Mouse (Mus musculus): ENCODE measurements around the gene Fgfr2. TPM values are rescaled to one million over a fixed set of nuclear protein-coding genes. Genes with fewer than 3 reads are reported as not detected.
A peak's percentile ranks its signal among the peaks of the same experiment; 100 is the strongest.

The Fgfr2 gene
- total RNA-seq, 1 experiment = 37.5 TPM

DNA sequence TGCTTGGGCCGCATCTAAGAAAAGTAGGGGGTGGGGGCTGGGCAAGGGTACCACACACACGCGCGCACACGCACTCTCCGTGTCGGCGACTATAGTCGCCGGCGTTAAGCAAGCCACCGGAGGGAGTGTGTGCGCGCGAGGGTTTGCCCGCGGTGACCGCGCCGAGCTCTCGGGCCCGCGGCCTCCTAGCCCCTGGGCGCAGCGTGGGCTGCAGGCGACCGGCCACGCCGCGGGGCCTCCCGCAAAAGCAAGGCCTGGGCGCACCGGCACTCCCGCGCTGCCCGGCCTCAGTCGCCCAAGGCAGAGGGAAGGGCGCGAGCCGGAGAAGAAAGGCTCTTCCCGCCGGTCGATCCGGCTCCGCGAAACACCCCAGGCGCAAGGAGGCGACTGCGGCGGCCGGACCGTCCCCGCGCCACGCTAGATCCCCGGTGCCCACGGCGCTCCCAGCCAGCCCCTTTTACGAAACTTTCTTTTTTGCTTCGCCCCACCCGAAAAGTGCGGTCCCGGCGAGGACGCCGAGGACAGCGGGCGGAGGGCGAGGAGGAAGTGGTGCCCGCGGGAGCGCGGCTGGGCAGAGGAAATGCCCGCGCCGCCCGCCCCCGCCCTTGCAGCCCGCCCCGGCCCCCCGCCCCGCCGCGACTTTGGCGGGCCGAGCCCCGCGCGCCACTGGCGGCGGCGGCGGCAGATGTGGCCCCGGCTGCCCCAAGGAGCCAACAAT lies 1.3 kb downstream of the Fgfr2 start:
- DNase-seq (ENCODE audit: low read depth, low spot score) = no peak
- no peaks in the 10 kb centered on the region for H3K9me3 ChIP-seq (ENCODE audit: control insufficient read depth, insufficient read depth, low read depth, low read length)
- TF ChIP-seq ZNF384 (IDR thresholded peaks at IDR 0.05; ENCODE audit: low read depth, low read length) = no peak
- in situ Hi-C loops (cut with MboI; ENCODE audit: low sequenced_read_pairs in 2 of 2, unreplicated experiment in 2 of 2) = no loop called here
- H3K9ac ChIP-seq (ENCODE audit: insufficient read depth, low read depth, low read length, poor library complexity, severe bottlenecking) = peak overlapping the region; percentile 98
- peak overlapping the region; percentile 98 for H3K27ac ChIP-seq (ENCODE audit: insufficient read depth, low read depth, low read length, poor library complexity, severe bottlenecking)
- peak overlapping the region; percentile 95 to 99 for H3K4me3 ChIP-seq (ENCODE audit: insufficient read depth in 1 of 2, low read depth in 1 of 2, low read length in 2 of 2, poor library complexity in 1 of 2, severe bottlenecking in 1 of 2)
- peaks cover 9 to 17% of the 10 kb centered on the region in 2 experiments for H3K4me1 ChIP-seq (ENCODE audit: control insufficient read depth in 2 of 2, insufficient read depth in 2 of 2, low read length in 2 of 2, poor library complexity in 1 of 2)
- H3K36me3 ChIP-seq (ENCODE audit: control insufficient read depth, insufficient read depth, low read length, poor library complexity, severe bottlenecking) = peaks cover 3% of the 10 kb centered on the region; the same call in 1 of the 2 replicates

- DNase-seq (ENCODE audit: low read depth, low spot score) = no peak
- Histone ChIP-seq H3K36me3 (ENCODE audit: control insufficient read depth, insufficient read depth, low read length, poor library complexity, severe bottlenecking) (peaks cover 3% of the 10 kb centered on the region; the same call in 1 of the 2 replicates), H3K9me3 (ENCODE audit: control insufficient read depth, insufficient read depth, low read depth, low read length) (no peaks in the 10 kb centered on the region), H3K27ac (ENCODE audit: insufficient read depth, low read depth, low read length, poor library complexity, severe bottlenecking) (peak overlapping the region; percentile 98), H3K9ac (ENCODE audit: insufficient read depth, low read depth, low read length, poor library complexity, severe bottlenecking) (peak overlapping the region; percentile 98), H3K4me1 (ENCODE audit: control insufficient read depth in 2 of 2, insufficient read depth in 2 of 2, low read length in 2 of 2, poor library complexity in 1 of 2) (peaks cover 9 to 20% of the 10 kb centered on the region in 2 experiments), H3K4me3 (ENCODE audit: insufficient read depth in 1 of 2, low read depth in 1 of 2, low read length in 2 of 2, poor library complexity in 1 of 2, severe bottlenecking in 1 of 2) (peak overlapping the region; percentile 95 to 99)
- in situ Hi-C loops (cut with MboI; ENCODE audit: low sequenced_read_pairs in 2 of 2, unreplicated experiment in 2 of 2) = no loop called here
- TF ChIP-seq CHD2 (IDR thresholded peaks at IDR 0.05; ENCODE audit: low read depth, low read length) = no peak
- no peak; the same call in 1 of the 2 replicates for TF ChIP-seq ZNF384 (IDR thresholded peaks at IDR 0.05; ENCODE audit: low read depth, low read length)
- TF ChIP-seq MAFK (IDR thresholded peaks at IDR 0.05; ENCODE audit: insufficient read depth, low read depth, low read length) = no peak
- no peak for TF ChIP-seq HCFC1 (IDR thresholded peaks at IDR 0.05; ENCODE audit: borderline replicate concordance, insufficient read depth, low read length)
- TF ChIP-seq ZC3H11A (IDR thresholded peaks at IDR 0.05; ENCODE audit: borderline replicate concordance, low read depth, low read length) = no peak
These were observed 2.0 kb downstream of the Fgfr2 start for GRCm38 (mm10) chr7:133121080-133121607.

GRCm38 (mm10) chr7:133120221-133120751 lies 2.9 kb downstream of the Fgfr2 start:
- H3K4me1 ChIP-seq (ENCODE audit: control insufficient read depth in 2 of 2, insufficient read depth in 2 of 2, low read length in 2 of 2, poor library complexity in 1 of 2) = peaks cover 4 to 16% of the 10 kb centered on the region in 2 experiments; a peak in 2 of 4 replicates
- in situ Hi-C loops (cut with MboI; ENCODE audit: low sequenced_read_pairs in 2 of 2, unreplicated experiment in 2 of 2) = no loop called here
- peak overlapping the region; percentile 76 for H3K9ac ChIP-seq (ENCODE audit: insufficient read depth, low read depth, low read length, poor library complexity, severe bottlenecking)

GRCm38 (mm10) chr7:133117815-133118214 lies 5.3 kb downstream of the Fgfr2 start:
- no peak for DNase-seq (ENCODE audit: low read depth, low spot score)
- H3K36me3 ChIP-seq (ENCODE audit: control insufficient read depth, insufficient read depth, low read length, poor library complexity, severe bottlenecking) = peaks cover 12% of the 10 kb centered on the region; the same call in 1 of the 2 replicates
- no peaks in the 10 kb centered on the region for H3K9me3 ChIP-seq (ENCODE audit: control insufficient read depth, insufficient read depth, low read depth, low read length)
- in situ Hi-C loops (cut with MboI; ENCODE audit: low sequenced_read_pairs in 2 of 2, unreplicated experiment in 2 of 2) = no loop called here
- TF ChIP-seq HCFC1 (IDR thresholded peaks at IDR 0.05; ENCODE audit: borderline replicate concordance, insufficient read depth, low read length) (no peak), MAFK (IDR thresholded peaks at IDR 0.05; ENCODE audit: insufficient read depth, low read depth, low read length) (no peak), ZC3H11A (IDR thresholded peaks at IDR 0.05; ENCODE audit: borderline replicate concordance, low read depth, low read length) (no peak), CHD2 (IDR thresholded peaks at IDR 0.05; ENCODE audit: low read depth, low read length) (no peak), ZNF384 (IDR thresholded peaks at IDR 0.05; ENCODE audit: low read depth, low read length) (no peak)
- peaks cover 7 to 23% of the 10 kb centered on the region in 2 experiments; a peak in 3 of 4 replicates for H3K4me1 ChIP-seq (ENCODE audit: control insufficient read depth in 2 of 2, insufficient read depth in 2 of 2, low read length in 2 of 2, poor library complexity in 1 of 2)
- H3K27ac ChIP-seq (ENCODE audit: insufficient read depth, low read depth, low read length, poor library complexity, severe bottlenecking) = peak overlapping the region; percentile 99; the same call in 1 of the 2 replicates
- H3K9ac ChIP-seq (ENCODE audit: insufficient read depth, low read depth, low read length, poor library complexity, severe bottlenecking) = peak overlapping the region; percentile 67; the same call in 1 of the 2 replicates
- peak overlapping the region; percentile 14 to 52 for H3K4me3 ChIP-seq (ENCODE audit: insufficient read depth in 1 of 2, low read depth in 1 of 2, low read length in 2 of 2, poor library complexity in 1 of 2, severe bottlenecking in 1 of 2)

More at GRCm38 (mm10) chr7:133120221-133120751, 2.9 kb downstream of the Fgfr2 start:
- TF ChIP-seq MAFK (IDR thresholded peaks at IDR 0.05; ENCODE audit: insufficient read depth, low read depth, low read length) (no peak), ZNF384 (IDR thresholded peaks at IDR 0.05; ENCODE audit: low read depth, low read length) (no peak)
- DNase-seq (ENCODE audit: low read depth, low spot score) = no peak
- H3K4me3 ChIP-seq (ENCODE audit: insufficient read depth in 1 of 2, low read depth in 1 of 2, low read length in 2 of 2, poor library complexity in 1 of 2, severe bottlenecking in 1 of 2) = peak overlapping the region; percentile 95 to 99
- peak overlapping the region; percentile 76 for H3K27ac ChIP-seq (ENCODE audit: insufficient read depth, low read depth, low read length, poor library complexity, severe bottlenecking)
- H3K36me3 ChIP-seq (ENCODE audit: control insufficient read depth, insufficient read depth, low read length, poor library complexity, severe bottlenecking) = peaks cover 3% of the 10 kb centered on the region; the same call in 1 of the 2 replicates
- H3K9me3 ChIP-seq (ENCODE audit: control insufficient read depth, insufficient read depth, low read depth, low read length) = no peaks in the 10 kb centered on the region
